Mouse (Mus musculus): ENCODE results near the gene Insig1.

- TF ChIP-seq CTCF (IDR thresholded peaks at IDR 0.05; ENCODE audit: low read depth, low read length) (no peak), POLR2A (IDR thresholded peaks at IDR 0.05; ENCODE audit: borderline replicate concordance, low read depth, low read length) (no peak)
Measured at GRCm38 (mm10) chr5:28094846-28095245, 23.7 kb downstream of the Insig1 start.

Data from bone marrow macrophage, adult 2 months (primary cell).